Mouse (Mus musculus) heart, adult 2 months (tissue): ENCODE measurements around the gene Plod3.

Experiments used
- EP300 ChIP-seq: fragments of 200-500 bp; IDR thresholded peaks from 2 replicates; pipeline ENCODE4 v1.6.1; 2011; ENCODE audit warnings: low read depth, low read length, control low read depth; ENCODE audit not compliant: insufficient read depth
- POLR2A ChIP-seq: fragments of 200-500 bp; IDR thresholded peaks from 2 replicates; pipeline ENCODE4 v1.6.1; 2011; ENCODE audit warnings: mild to moderate bottlenecking, low read depth, low read length, control low read depth; ENCODE audit not compliant: insufficient read depth

- TF ChIP-seq EP300, result no peak
- TF ChIP-seq POLR2A, result no peak
Measured at GRCm38 (mm10) chr5:136950521-136950920, 36.3 kb upstream of the Plod3 start.
